Mouse (Mus musculus) limb, embryonic 15.5 days (tissue): ENCODE measurements around the gene Tbc1d20. TPM values are rescaled to one million over a fixed set of nuclear protein-coding genes. Genes with fewer than 3 reads are reported as not detected.

Experiments
- ATAC-seq: fragments of 200-750 bp; cut with Nextera tagmentation; 2 replicates; pipeline ENCODE4 v1.8.0; 2017; ENCODE audit warnings: low read depth, moderate TSS enrichment; ENCODE audit not compliant: insufficient number of reproducible peaks, low FRiP score, low TSS enrichment
- H3K27ac ChIP-seq: fragments of 300-500 bp; sonication (generic); 2 replicates; pipeline ENCODE4 v1.5.1; 2015; ENCODE audit warnings: moderate library complexity, mild to moderate bottlenecking, inconsistent platforms
- H3K27me3 ChIP-seq: fragments of 300-500 bp; sonication (generic); 2 replicates; pipeline ENCODE4 v1.6.1; 2015; ENCODE audit warnings: inconsistent platforms
- H3K36me3 ChIP-seq: fragments of 300-500 bp; sonication (generic); 2 replicates; pipeline ENCODE4 v1.6.1; 2015; ENCODE audit warnings: inconsistent platforms
- H3K4me1 ChIP-seq: fragments of 300-500 bp; sonication (generic); 2 replicates; pipeline ENCODE4 v1.6.1; 2015; ENCODE audit warnings: inconsistent platforms
- H3K4me2 ChIP-seq: fragments of 300-500 bp; sonication (generic); 2 replicates; pipeline ENCODE4 v1.6.1; 2015; ENCODE audit warnings: mild to moderate bottlenecking, inconsistent platforms
- H3K4me3 ChIP-seq: fragments of 300-500 bp; sonication (generic); 2 replicates; pipeline ENCODE4 v1.5.1; 2015; ENCODE audit warnings: mild to moderate bottlenecking, inconsistent platforms
- H3K9ac ChIP-seq: fragments of 300-500 bp; sonication (generic); 2 replicates; pipeline ENCODE4 v1.6.1; 2015; ENCODE audit warnings: inconsistent platforms
- H3K9me3 ChIP-seq: fragments of 300-500 bp; sonication (generic); 2 replicates; pipeline ENCODE4 v1.6.1; 2016; ENCODE audit warnings: inconsistent platforms
- WGBS: fragments of 180-500 bp; shearing (Covaris S2); methylation state at CpG from one replicate; pipeline ENCODE4 v1.1.7; 2015; 5-methylcytosine and 5-hydroxymethylcytosine counted together
- polyA plus RNA-seq: library from polyadenylated mRNA; unstranded; fragments of >200 nt; fragmentation: Nextera tagmentation; extraction: Ambion mirVana; gene quantifications from 2 replicates; pipeline ENCODE4 v1.2.1, GENCODE M21; 2015

The Tbc1d20 gene
- polyA plus RNA-seq, 1 experiment from 2014 or later = 48.0 TPM

- Histone ChIP-seq H3K9ac (no peak overlapping the region), H3K27me3 (no peaks in the 10 kb centered on the region), H3K4me1 (peaks cover 9% of the 10 kb centered on the region), H3K27ac (no peak overlapping the region), H3K9me3 (no peaks in the 10 kb centered on the region), H3K4me3 (no peak overlapping the region), H3K36me3 (peaks cover 62% of the 10 kb centered on the region), H3K4me2 (no peak overlapping the region)
- 75% methylated on average over 5 of the region's 5 CpGs for WGBS
- no peak for ATAC-seq
Measured at GRCm38 (mm10) chr2:152327980-152328379, 34.4 kb downstream of the Tbc1d20 start.

GRCm38 (mm10) chr2:152330858-152331423 lies 37.3 kb downstream of the Tbc1d20 start:
- H3K27ac ChIP-seq = no peak overlapping the region
- 59% methylated on average over 7 of the region's 7 CpGs for WGBS

GRCm38 (mm10) chr2:152332101-152332825 lies 38.6 kb downstream of the Tbc1d20 start, which contains the start of gene Rbck1:
Gene Rbck1, minus strand, starts transcription at chr2:152332653.
- H3K9ac ChIP-seq = peak within 1 kb of the TSS; percentile 90
- peak within 1 kb of the TSS; percentile 93 for H3K4me3 ChIP-seq
- peaks cover 20% of the 10 kb centered on the region for H3K36me3 ChIP-seq
- peak within 1 kb of the TSS; percentile 92 for H3K27ac ChIP-seq
- peaks cover 9% of the 10 kb centered on the region for H3K4me1 ChIP-seq
- no peaks in the 10 kb centered on the region for H3K9me3 ChIP-seq
- peak; percentile 93 for ATAC-seq
- H3K27me3 ChIP-seq = no peaks in the 10 kb centered on the region
- H3K4me2 ChIP-seq = peak within 1 kb of the TSS; percentile 68
- under 1% methylated on average over 54 of the region's 54 CpGs for WGBS

More at GRCm38 (mm10) chr2:152330858-152331423, 37.3 kb downstream of the Tbc1d20 start:
- no peak for ATAC-seq
- Histone ChIP-seq H3K4me2 (peak overlapping the region; percentile 68), H3K9me3 (no peaks in the 10 kb centered on the region), H3K36me3 (peaks cover 33% of the 10 kb centered on the region), H3K4me3 (peak overlapping the region; percentile 93), H3K27me3 (no peaks in the 10 kb centered on the region), H3K9ac (no peak overlapping the region), H3K4me1 (peaks cover 9% of the 10 kb centered on the region)

- H3K4me3 ChIP-seq = no peak overlapping the region
- H3K36me3 ChIP-seq = peaks cover 15% of the 10 kb centered on the region
- no peak overlapping the region for H3K27ac ChIP-seq
- no peaks in the 10 kb centered on the region for H3K9me3 ChIP-seq
- peaks cover 7% of the 10 kb centered on the region for H3K4me1 ChIP-seq
- H3K27me3 ChIP-seq = no peaks in the 10 kb centered on the region
- no peak overlapping the region for H3K4me2 ChIP-seq
- WGBS = 68% methylated on average over 4 of the region's 4 CpGs
- no peak overlapping the region for H3K9ac ChIP-seq
- ATAC-seq = no peak
Measured at GRCm38 (mm10) chr2:152333345-152334006, 39.8 kb downstream of the Tbc1d20 start.

GRCm38 (mm10) chr2:152335289-152335820 lies 41.7 kb downstream of the Tbc1d20 start:
- Histone ChIP-seq H3K4me2 (no peak overlapping the region), H3K27me3 (no peaks in the 10 kb centered on the region), H3K4me3 (no peak overlapping the region), H3K4me1 (peaks cover 7% of the 10 kb centered on the region), H3K27ac (no peak overlapping the region), H3K9ac (no peak overlapping the region), H3K36me3 (no peaks in the 10 kb centered on the region), H3K9me3 (no peaks in the 10 kb centered on the region)
- no peak for ATAC-seq
- WGBS = 53% methylated on average over 10 of the region's 11 CpGs

GRCm38 (mm10) chr2:152336856-152337255 lies 43.2 kb downstream of the Tbc1d20 start:
- Histone ChIP-seq H3K4me3 (no peak overlapping the region), H3K27ac (no peak overlapping the region), H3K36me3 (no peaks in the 10 kb centered on the region), H3K4me2 (no peak overlapping the region), H3K27me3 (no peaks in the 10 kb centered on the region), H3K4me1 (no peaks in the 10 kb centered on the region; the same call in 1 of the 2 replicates), H3K9me3 (no peaks in the 10 kb centered on the region), H3K9ac (no peak overlapping the region)
- ATAC-seq = no peak
- WGBS = 80% methylated on average over 1 of the region's 1 CpGs

GRCm38 (mm10) chr2:152337591-152338212 lies 44.1 kb downstream of the Tbc1d20 start:
- H3K4me3 ChIP-seq = no peak overlapping the region
- no peaks in the 10 kb centered on the region for H3K27me3 ChIP-seq
- no peaks in the 10 kb centered on the region for H3K9me3 ChIP-seq
- H3K4me2 ChIP-seq = no peak overlapping the region
- H3K36me3 ChIP-seq = no peaks in the 10 kb centered on the region
- WGBS = 86% methylated on average over 11 of the region's 11 CpGs
- no peak overlapping the region for H3K9ac ChIP-seq
- H3K27ac ChIP-seq = no peak overlapping the region
- no peak for ATAC-seq
- peaks cover under 1% of the 10 kb centered on the region; the same call in 1 of the 2 replicates for H3K4me1 ChIP-seq

GRCm38 (mm10) chr2:152338319-152338718 lies 44.7 kb downstream of the Tbc1d20 start:
- 80% methylated on average over 13 of the region's 13 CpGs for WGBS
- Histone ChIP-seq H3K27ac (no peak overlapping the region), H3K4me2 (no peak overlapping the region), H3K4me1 (peaks cover 6% of the 10 kb centered on the region), H3K4me3 (no peak overlapping the region), H3K27me3 (no peaks in the 10 kb centered on the region), H3K9me3 (no peaks in the 10 kb centered on the region), H3K36me3 (no peaks in the 10 kb centered on the region), H3K9ac (no peak overlapping the region)
- no peak for ATAC-seq

- Histone ChIP-seq H3K27ac (no peak overlapping the region), H3K4me1 (peaks cover 16% of the 10 kb centered on the region), H3K4me2 (no peak overlapping the region), H3K27me3 (no peaks in the 10 kb centered on the region), H3K36me3 (no peaks in the 10 kb centered on the region), H3K9ac (no peak overlapping the region), H3K9me3 (no peaks in the 10 kb centered on the region), H3K4me3 (no peak overlapping the region)
- no peak for ATAC-seq
- 83% methylated on average over 22 of the region's 22 CpGs for WGBS
Measured at GRCm38 (mm10) chr2:152339631-152340179, 46.1 kb downstream of the Tbc1d20 start.

- peaks cover 16% of the 10 kb centered on the region for H3K4me1 ChIP-seq
- peak; percentile 71 for ATAC-seq
- H3K4me3 ChIP-seq = peak within 1 kb of the TSS; percentile 54
- 0% methylated on average over 50 of the region's 52 CpGs for WGBS
- peak within 1 kb of the TSS; percentile 51; the same call in 1 of the 2 replicates for H3K27ac ChIP-seq
- no peaks in the 10 kb centered on the region for H3K36me3 ChIP-seq
- H3K9me3 ChIP-seq = no peaks in the 10 kb centered on the region
- H3K4me2 ChIP-seq = peak within 1 kb of the TSS; percentile 92
- H3K9ac ChIP-seq = peak within 1 kb of the TSS; percentile 51
- no peaks in the 10 kb centered on the region for H3K27me3 ChIP-seq
Measured at GRCm38 (mm10) chr2:152343329-152344213, 49.9 kb downstream of the Tbc1d20 start, which contains the start of gene Trib3. Gene Trib3, minus strand, starts transcription at chr2:152344032.
